Mouse (Mus musculus): ENCODE data around the gene Plxdc1. TPM values are rescaled to one million over a fixed set of nuclear protein-coding genes. Genes with fewer than 3 reads are reported as not detected.

Gene Plxdc1
- polyA plus RNA-seq, 1 experiment from 2014 or later, result not detected

- H3K4me3 ChIP-seq (ENCODE audit: low read depth, low read length), result no peak overlapping the region
- no peak overlapping the region; the same call in 1 of the 2 replicates for H3K9ac ChIP-seq (ENCODE audit: low read depth, low read length)
- no peaks in the 10 kb centered on the region for H3K27me3 ChIP-seq (ENCODE audit: control insufficient read depth, insufficient read depth, low read length)
- WGBS (ENCODE audit: insufficient replicate concordance), result 54% methylated on average over 2 of the region's 2 CpGs
- H3K4me1 ChIP-seq (ENCODE audit: control insufficient read depth, insufficient read depth, low read length), result no peaks in the 10 kb centered on the region
- no peak overlapping the region for H3K27ac ChIP-seq (ENCODE audit: low read depth, low read length)
- H3K36me3 ChIP-seq (ENCODE audit: control insufficient read depth, insufficient read depth, low read length), result no peaks in the 10 kb centered on the region
- no peak overlapping the region for H3K4me2 ChIP-seq
- ATAC-seq (replicated peaks; ENCODE audit: insufficient number of reproducible peaks, low FRiP score, low TSS enrichment), result no peak
- no peaks in the 10 kb centered on the region for H3K9me3 ChIP-seq (replicated peaks; ENCODE audit: control insufficient read depth, low read length)
Observed at GRCm38 (mm10) chr11:97937469-97938105, 48.7 kb downstream of the Plxdc1 start.

DNA sequence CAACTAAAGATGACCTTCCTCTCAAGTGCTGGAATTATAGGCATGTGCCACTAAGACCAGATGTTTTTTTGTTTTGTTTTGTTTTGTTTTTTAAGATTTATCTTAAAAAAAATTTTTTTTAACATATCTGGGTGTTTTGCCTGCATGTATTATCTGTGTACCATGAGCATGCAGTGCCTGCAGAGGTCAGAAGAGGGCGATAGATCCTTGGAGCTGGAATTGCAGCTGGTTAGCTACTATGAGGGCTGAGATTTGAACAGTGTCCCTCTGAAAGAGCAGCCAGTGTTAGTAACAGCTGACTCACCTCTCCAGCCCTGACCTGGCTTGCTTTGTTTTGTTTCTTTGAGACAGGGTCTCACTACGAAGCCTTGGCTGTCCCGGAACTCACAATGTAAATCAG, 49.5 kb downstream of the Plxdc1 start:
- Histone ChIP-seq H3K9me3 (replicated peaks; ENCODE audit: control insufficient read depth, low read length) (no peaks in the 10 kb centered on the region), H3K27ac (ENCODE audit: low read depth, low read length) (no peak overlapping the region), H3K4me3 (ENCODE audit: low read depth, low read length) (no peak overlapping the region), H3K4me2 (no peak overlapping the region), H3K9ac (ENCODE audit: low read depth, low read length) (no peak overlapping the region), H3K4me1 (ENCODE audit: control insufficient read depth, insufficient read depth, low read length) (no peaks in the 10 kb centered on the region), H3K27me3 (ENCODE audit: control insufficient read depth, insufficient read depth, low read length) (no peaks in the 10 kb centered on the region), H3K36me3 (ENCODE audit: control insufficient read depth, insufficient read depth, low read length) (no peaks in the 10 kb centered on the region)
- ATAC-seq (replicated peaks; ENCODE audit: insufficient number of reproducible peaks, low FRiP score, low TSS enrichment), result no peak
- 39% methylated on average over 3 of the region's 3 CpGs for WGBS (ENCODE audit: insufficient replicate concordance)

DNA sequence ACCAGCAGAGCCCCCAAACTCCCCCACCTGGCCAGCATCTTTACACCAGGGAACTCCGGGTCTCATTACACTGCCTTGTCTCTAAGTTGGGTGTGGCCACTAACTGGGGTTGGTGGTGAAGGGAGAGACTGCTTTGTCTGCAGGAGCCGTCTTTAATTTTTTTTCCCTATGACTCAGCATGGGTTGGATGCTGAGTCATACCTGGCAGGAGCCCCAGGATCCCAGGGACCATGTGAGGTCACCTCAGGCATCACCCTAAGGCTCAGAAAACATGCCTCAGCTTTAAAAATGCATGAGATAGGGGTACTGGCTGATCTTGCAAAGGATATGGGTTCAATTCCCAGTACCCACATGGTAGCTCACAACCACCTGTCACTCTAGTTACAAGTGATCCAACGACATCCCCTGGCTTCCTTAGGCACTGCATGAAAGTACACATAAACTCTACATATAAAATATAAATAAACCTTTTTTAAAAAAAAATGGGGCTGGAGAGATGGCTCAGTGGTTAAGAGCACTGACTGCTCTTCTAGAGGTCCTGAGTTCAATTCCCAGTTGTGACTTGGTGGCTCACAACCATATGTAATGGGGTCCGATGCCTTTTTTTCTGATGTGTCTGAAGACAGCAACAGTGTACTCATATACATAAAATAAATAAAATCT, 50.2 kb downstream of the Plxdc1 start:
- H3K9me3 ChIP-seq (replicated peaks; ENCODE audit: control insufficient read depth, low read length), result no peaks in the 10 kb centered on the region
- WGBS (ENCODE audit: insufficient replicate concordance), result 53% methylated on average over 4 of the region's 4 CpGs
- no peak overlapping the region for H3K9ac ChIP-seq (ENCODE audit: low read depth, low read length)
- H3K4me3 ChIP-seq (ENCODE audit: low read depth, low read length), result no peak overlapping the region
- ATAC-seq (replicated peaks; ENCODE audit: insufficient number of reproducible peaks, low FRiP score, low TSS enrichment), result no peak
- H3K4me2 ChIP-seq, result no peak overlapping the region
- H3K27me3 ChIP-seq (ENCODE audit: control insufficient read depth, insufficient read depth, low read length), result no peaks in the 10 kb centered on the region
- no peaks in the 10 kb centered on the region for H3K4me1 ChIP-seq (ENCODE audit: control insufficient read depth, insufficient read depth, low read length)
- H3K36me3 ChIP-seq (ENCODE audit: control insufficient read depth, insufficient read depth, low read length), result no peaks in the 10 kb centered on the region
- H3K27ac ChIP-seq (ENCODE audit: low read depth, low read length), result no peak overlapping the region

DNA sequence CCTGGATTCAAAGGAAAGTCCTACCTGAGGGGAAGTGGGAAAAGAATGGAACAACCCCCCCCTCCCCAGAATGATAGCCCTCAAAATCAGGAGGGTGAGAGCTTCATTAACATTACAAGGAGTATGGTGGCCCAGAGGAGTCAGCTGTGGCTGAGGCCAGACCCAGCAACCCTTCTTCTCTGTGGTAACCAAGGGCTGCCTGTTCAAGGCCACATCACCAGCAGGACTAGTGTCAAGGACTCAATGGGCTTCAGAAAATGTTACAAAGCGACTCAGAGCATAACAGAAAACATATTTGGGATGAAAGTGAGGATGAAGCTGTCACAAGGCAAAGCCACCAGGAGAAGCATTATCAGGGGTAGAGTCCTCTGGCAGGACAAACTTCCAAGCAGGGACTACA, 52.7 kb downstream of the Plxdc1 start:
- no peaks in the 10 kb centered on the region for H3K9me3 ChIP-seq (replicated peaks; ENCODE audit: control insufficient read depth, low read length)
- H3K27me3 ChIP-seq (ENCODE audit: control insufficient read depth, insufficient read depth, low read length), result no peaks in the 10 kb centered on the region
- no peak for ATAC-seq (replicated peaks; ENCODE audit: insufficient number of reproducible peaks, low FRiP score, low TSS enrichment)
- no peak overlapping the region for H3K9ac ChIP-seq (ENCODE audit: low read depth, low read length)
- WGBS (ENCODE audit: insufficient replicate concordance), result 59% methylated on average over 1 of the region's 1 CpGs
- no peak overlapping the region for H3K4me2 ChIP-seq
- H3K4me3 ChIP-seq (ENCODE audit: low read depth, low read length), result no peak overlapping the region
- no peaks in the 10 kb centered on the region for H3K36me3 ChIP-seq (ENCODE audit: control insufficient read depth, insufficient read depth, low read length)
- no peak overlapping the region for H3K27ac ChIP-seq (ENCODE audit: low read depth, low read length)
- no peaks in the 10 kb centered on the region for H3K4me1 ChIP-seq (ENCODE audit: control insufficient read depth, insufficient read depth, low read length)

GRCm38 (mm10) chr11:97928905-97929304, 57.3 kb downstream of the Plxdc1 start:
- no peak overlapping the region for H3K27ac ChIP-seq (ENCODE audit: low read depth, low read length)
- H3K27me3 ChIP-seq (ENCODE audit: control insufficient read depth, insufficient read depth, low read length), result no peaks in the 10 kb centered on the region
- H3K9ac ChIP-seq (ENCODE audit: low read depth, low read length), result no peak overlapping the region
- H3K4me1 ChIP-seq (ENCODE audit: control insufficient read depth, insufficient read depth, low read length), result no peaks in the 10 kb centered on the region
- no peaks in the 10 kb centered on the region for H3K36me3 ChIP-seq (ENCODE audit: control insufficient read depth, insufficient read depth, low read length)
- H3K4me3 ChIP-seq (ENCODE audit: low read depth, low read length), result no peak overlapping the region
- no peak overlapping the region for H3K4me2 ChIP-seq
- ATAC-seq (replicated peaks; ENCODE audit: insufficient number of reproducible peaks, low FRiP score, low TSS enrichment), result no peak
- H3K9me3 ChIP-seq (replicated peaks; ENCODE audit: control insufficient read depth, low read length), result no peaks in the 10 kb centered on the region
- 59% methylated on average over 4 of the region's 4 CpGs for WGBS (ENCODE audit: insufficient replicate concordance)

DNA sequence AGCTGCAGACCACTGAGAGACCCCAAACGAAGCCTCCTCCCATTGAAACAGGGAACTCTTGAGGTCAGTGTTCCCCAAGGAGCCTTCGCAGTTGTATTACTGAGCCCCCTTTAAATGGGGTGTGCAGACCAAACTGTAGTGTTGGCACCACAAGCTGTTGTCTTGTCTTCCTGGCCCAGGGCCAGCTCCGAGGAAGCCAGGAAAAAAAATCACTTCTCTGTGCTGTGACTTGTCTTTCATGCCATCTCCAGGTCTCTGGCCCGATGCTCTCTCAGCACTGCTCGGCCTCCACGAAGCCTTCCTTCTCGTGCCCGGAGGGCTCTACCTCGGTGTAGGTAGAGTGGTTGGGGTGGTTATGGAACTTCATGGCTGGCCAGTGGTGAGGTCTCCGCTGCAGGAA, 62.0 kb downstream of the Plxdc1 start:
- ATAC-seq (replicated peaks; ENCODE audit: insufficient number of reproducible peaks, low FRiP score, low TSS enrichment), result no peak
- WGBS (ENCODE audit: insufficient replicate concordance), result 82% methylated on average over 10 of the region's 10 CpGs
- H3K27ac ChIP-seq (ENCODE audit: low read depth, low read length), result no peak overlapping the region

GRCm38 (mm10) chr11:97923639-97924038, 62.6 kb downstream of the Plxdc1 start:
- ATAC-seq (replicated peaks; ENCODE audit: insufficient number of reproducible peaks, low FRiP score, low TSS enrichment), result no peak
- WGBS (ENCODE audit: insufficient replicate concordance), result 77% methylated on average over 9 of the region's 9 CpGs
- no peak overlapping the region for H3K4me2 ChIP-seq

More for the DNA sequence above, 62.0 kb downstream of the Plxdc1 start:
- Histone ChIP-seq H3K4me3 (ENCODE audit: low read depth, low read length) (no peak overlapping the region), H3K4me1 (ENCODE audit: control insufficient read depth, insufficient read depth, low read length) (no peaks in the 10 kb centered on the region), H3K4me2 (no peak overlapping the region), H3K9ac (ENCODE audit: low read depth, low read length) (no peak overlapping the region), H3K36me3 (ENCODE audit: control insufficient read depth, insufficient read depth, low read length) (no peaks in the 10 kb centered on the region), H3K9me3 (replicated peaks; ENCODE audit: control insufficient read depth, low read length) (no peaks in the 10 kb centered on the region), H3K27me3 (ENCODE audit: control insufficient read depth, insufficient read depth, low read length) (no peaks in the 10 kb centered on the region)

DNA sequence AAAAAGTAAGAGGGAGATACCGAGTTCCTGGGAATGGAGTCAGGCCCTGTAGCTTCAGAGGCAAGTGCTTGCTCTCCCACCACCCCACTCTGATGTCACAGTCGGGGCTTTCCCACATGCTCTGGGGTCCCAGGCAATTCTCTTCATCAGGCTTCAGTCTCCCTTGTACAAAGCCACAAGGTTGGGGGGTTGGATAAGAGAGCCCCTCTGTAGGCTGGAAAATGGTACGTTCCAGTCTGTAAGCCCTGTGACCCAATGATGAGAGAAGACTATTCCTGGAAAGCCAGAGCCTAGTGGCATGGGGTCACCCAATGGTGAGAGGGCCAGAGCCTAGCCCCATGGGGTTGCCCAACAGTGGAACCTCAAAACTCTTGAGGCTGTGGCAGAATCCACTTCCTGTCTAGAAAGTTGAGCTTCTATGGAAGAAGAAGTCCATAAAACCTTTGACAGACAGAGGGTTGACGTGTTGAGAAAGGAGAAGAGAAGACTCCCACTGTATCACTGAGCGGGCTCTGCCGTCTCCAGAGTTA, 70.2 kb downstream of the Plxdc1 start:
- WGBS (ENCODE audit: insufficient replicate concordance), result 80% methylated on average over 6 of the region's 6 CpGs
- ATAC-seq (replicated peaks; ENCODE audit: insufficient number of reproducible peaks, low FRiP score, low TSS enrichment), result no peak
- H3K4me1 ChIP-seq (ENCODE audit: control insufficient read depth, insufficient read depth, low read length), result no peaks in the 10 kb centered on the region
- H3K36me3 ChIP-seq (ENCODE audit: control insufficient read depth, insufficient read depth, low read length), result no peaks in the 10 kb centered on the region
- H3K4me3 ChIP-seq (ENCODE audit: low read depth, low read length), result no peak overlapping the region
- H3K9ac ChIP-seq (ENCODE audit: low read depth, low read length), result no peak overlapping the region
- H3K27me3 ChIP-seq (ENCODE audit: control insufficient read depth, insufficient read depth, low read length), result no peaks in the 10 kb centered on the region
- no peak overlapping the region for H3K4me2 ChIP-seq
- H3K27ac ChIP-seq (ENCODE audit: low read depth, low read length), result no peak overlapping the region
- H3K9me3 ChIP-seq (replicated peaks; ENCODE audit: control insufficient read depth, low read length), result no peaks in the 10 kb centered on the region

More at GRCm38 (mm10) chr11:97923639-97924038, 62.6 kb downstream of the Plxdc1 start:
- Histone ChIP-seq H3K9ac (ENCODE audit: low read depth, low read length) (no peak overlapping the region), H3K4me3 (ENCODE audit: low read depth, low read length) (no peak overlapping the region), H3K27ac (ENCODE audit: low read depth, low read length) (no peak overlapping the region), H3K36me3 (ENCODE audit: control insufficient read depth, insufficient read depth, low read length) (no peaks in the 10 kb centered on the region), H3K4me1 (ENCODE audit: control insufficient read depth, insufficient read depth, low read length) (no peaks in the 10 kb centered on the region), H3K9me3 (replicated peaks; ENCODE audit: control insufficient read depth, low read length) (no peaks in the 10 kb centered on the region), H3K27me3 (ENCODE audit: control insufficient read depth, insufficient read depth, low read length) (no peaks in the 10 kb centered on the region)

- Histone ChIP-seq H3K9me3 (replicated peaks; ENCODE audit: control insufficient read depth, low read length) (no peaks in the 10 kb centered on the region), H3K9ac (ENCODE audit: low read depth, low read length) (no peak overlapping the region), H3K4me3 (ENCODE audit: low read depth, low read length) (no peak overlapping the region), H3K36me3 (ENCODE audit: control insufficient read depth, insufficient read depth, low read length) (no peaks in the 10 kb centered on the region), H3K4me2 (no peak overlapping the region), H3K4me1 (ENCODE audit: control insufficient read depth, insufficient read depth, low read length) (no peaks in the 10 kb centered on the region), H3K27me3 (ENCODE audit: control insufficient read depth, insufficient read depth, low read length) (no peaks in the 10 kb centered on the region), H3K27ac (ENCODE audit: low read depth, low read length) (no peak overlapping the region)
- ATAC-seq (replicated peaks; ENCODE audit: insufficient number of reproducible peaks, low FRiP score, low TSS enrichment), result no peak
- 68% methylated on average over 2 of the region's 2 CpGs for WGBS (ENCODE audit: insufficient replicate concordance)
Observed at GRCm38 (mm10) chr11:97915471-97915870, 70.8 kb downstream of the Plxdc1 start.

Measured in heart, embryonic 11.5 days (tissue).